Mouse (Mus musculus): ENCODE data around the gene Fscn3.

GRCm38 (mm10) chr6:28431538-28431855 is 3.9 kb downstream of the Fscn3 start:
- TF ChIP-seq CTCF (IDR thresholded peaks at IDR 0.05; ENCODE audit: borderline replicate concordance, insufficient read depth, low read length) (no peak), POLR2A (IDR thresholded peaks at IDR 0.05; ENCODE audit: low read depth, low read length) (no peak)

Data from embryonic fibroblast, embryonic 13.5 days (primary cell).